Mouse (Mus musculus) c-Kit-positive CD71-positive TER-119-positive erythroid progenitor cells, embryonic 14.5 days (primary cell): Measurements from ENCODE around the gene Grm5.

Source experiments
- DNase-seq: peaks from one replicate; pipeline ENCODE4 v3.0.0-alpha.2; 2013; ENCODE audit warnings: low spot score

Gene Grm5

DNA sequence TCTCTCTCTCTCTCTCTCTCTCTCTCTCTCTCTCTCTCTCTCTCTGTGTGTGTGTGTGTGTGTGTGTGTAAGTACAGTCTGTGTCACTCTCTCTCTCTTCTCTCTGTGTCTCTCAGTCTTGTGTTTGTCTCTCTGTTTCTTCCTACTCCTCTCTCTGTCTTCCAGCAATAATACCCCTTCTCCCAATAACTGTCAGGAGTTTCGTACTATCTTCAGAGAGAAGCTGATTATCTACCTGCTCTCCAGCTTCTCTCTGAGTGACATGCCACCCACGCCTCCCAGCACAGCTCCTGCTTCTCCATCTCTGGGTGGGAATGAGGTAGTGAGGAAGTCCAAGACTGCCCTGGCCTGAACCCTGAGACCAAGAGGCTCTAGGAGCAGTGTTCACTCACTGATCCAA, at the start of gene Grm5:
Grm5 (plus strand) TSS at position 301 of the 400 bp plus-strand sequence.
- DNase-seq, result no peak

DNA sequence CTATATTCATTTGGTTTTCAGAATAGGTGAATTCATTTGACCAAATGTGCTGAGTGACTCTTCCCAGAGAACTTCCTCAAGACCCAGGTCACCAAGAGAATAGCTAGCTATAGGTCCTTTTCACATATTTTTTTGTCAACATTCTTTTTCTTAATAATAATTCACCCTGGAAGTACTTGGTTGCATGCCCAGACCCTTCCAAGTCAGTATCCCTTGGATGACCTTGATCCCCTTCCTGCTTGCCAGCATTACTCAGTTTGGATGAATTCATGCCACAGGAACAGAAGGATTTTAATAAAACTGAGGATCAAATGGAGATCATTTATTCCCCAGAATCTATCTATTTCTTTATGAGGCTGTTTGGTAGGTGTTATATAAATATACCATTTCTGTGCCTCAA, 44.9 kb upstream of the Grm5 start:
- no peak for DNase-seq

DNA sequence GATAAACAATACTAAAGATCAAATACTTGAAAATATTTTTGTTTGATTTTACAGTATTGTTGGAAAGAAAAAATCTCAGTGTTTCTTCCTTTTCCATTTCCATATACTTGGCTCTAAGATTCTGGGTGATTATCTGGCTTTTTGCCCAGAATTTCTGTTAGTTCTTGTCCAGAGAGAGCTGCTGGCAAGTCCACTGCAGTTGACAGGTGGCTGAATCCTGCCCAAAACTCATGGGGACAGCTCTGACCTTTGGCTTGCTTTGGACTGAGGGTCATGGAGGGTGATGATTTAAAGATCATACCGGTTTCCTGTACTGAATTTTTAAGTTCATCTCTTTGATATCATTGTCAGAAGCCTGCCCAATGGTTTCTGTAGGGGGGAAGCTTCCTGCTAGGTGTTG, 18.7 kb upstream of the Grm5 start:
- DNase-seq, result no peak

DNA sequence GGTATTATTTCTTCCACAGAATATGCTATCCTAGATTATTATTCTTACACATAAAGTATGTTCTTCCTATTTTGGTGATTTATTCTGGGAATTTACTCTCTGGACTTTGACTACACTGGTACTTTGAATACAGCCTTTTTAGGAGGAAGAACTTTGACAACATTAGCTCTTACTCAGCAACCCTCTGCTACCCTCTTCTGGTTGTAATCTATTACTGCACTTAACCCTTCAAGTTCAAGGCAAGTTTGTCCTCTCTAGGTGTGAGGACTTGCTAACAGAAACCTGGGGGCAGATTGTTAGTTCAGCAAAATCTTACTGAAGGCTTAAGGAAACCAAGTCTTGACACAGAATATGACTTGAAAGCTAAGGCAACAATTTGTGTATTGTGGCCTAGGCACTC, 17.5 kb upstream of the Grm5 start:
- peak; percentile 6 for DNase-seq

DNA sequence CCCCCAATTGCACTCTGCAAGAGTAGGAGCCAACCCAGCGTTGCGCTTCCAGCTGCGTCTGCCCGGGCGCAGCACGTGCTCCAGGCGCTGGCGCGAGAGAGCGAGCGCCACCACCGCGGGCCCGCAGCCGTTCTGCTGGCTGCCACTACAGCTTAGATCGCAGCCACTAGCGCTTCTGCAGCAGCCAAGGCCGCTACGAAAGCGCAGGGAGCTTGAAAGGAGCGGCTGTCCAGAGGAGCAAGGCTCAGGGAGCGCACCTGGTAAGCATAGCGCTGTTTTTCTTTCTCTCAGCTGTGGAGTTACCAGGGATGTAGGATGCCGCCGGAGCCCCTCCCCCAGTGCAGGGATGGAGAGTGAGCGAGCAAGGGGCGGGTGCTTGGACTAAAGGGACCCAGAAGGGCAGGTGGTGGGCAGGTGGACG, 323 bp downstream of the Grm5 start:
- DNase-seq, result no peak

DNA sequence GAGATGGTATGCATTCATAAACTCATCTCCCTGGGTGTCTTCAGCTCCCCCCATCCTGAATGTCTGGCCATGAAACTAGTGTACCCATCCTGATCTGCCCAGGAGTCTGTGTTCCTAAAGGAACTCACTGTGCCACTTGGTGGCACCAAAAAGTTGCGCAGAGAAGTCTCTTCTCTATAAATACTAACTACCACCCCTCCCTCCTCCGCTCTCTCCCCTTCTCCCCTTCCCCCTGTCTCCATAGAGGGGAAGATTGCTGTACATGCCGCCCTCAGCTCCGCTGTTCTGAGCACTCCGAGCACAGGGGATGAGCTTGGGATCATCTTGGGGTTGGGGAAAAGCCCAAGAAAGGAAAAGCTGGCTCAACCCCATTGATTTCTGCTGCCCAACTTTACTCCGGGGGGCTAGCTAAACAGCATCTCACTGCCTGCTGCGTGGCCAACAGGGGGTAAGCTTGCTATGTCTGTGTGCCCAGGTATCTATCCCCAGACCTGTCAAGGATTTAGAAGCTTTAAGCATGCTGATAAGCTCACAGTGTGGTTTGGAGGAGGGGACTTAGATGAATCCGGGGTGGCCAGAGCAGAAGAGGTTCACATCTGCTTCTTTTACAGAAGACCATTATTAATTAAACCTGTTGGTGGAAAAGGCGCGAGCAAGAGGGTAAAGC, 2.4 kb downstream of the Grm5 start:
- DNase-seq, result no peak

- no peak for DNase-seq
Observed at GRCm38 (mm10) chr7:87587976-87588375, 4.0 kb downstream of the Grm5 start.

DNA sequence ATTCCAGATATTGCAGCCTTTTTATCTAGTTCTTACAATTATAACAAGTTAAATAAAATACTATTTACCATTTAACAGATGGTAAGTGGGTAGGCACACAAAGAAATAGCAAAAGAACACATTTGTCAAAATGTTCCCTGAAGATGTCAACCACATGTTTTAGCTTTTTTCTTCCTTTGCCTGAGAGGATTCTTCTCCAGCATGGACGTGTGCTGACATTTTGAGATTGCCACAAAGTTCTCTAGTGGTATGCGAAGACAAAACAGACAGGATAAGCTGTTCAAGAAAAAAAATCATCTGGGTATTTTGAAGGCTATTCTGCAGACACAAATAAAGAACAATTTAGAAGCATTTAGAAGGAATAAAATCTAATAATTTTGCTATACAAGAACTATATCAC, 42.3 kb downstream of the Grm5 start:
- DNase-seq, result no peak

DNA sequence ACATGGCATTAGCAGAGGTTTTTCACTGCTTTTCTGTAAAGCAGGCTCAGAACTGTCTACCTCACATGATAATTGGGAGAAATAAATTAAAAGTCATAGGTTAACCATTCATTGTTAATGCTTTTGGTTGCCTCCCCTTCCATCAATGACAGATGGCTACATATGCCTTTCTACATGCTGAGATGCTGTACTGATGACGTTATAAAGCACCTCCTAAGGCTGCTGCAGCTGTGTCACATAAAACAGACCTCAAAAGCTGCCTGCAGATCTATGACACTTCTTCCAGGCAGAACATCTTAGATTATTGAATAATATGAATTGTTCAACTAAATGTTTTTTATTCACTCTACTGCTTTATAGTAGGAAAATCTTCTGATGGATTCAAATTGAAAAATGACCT, 51.6 kb downstream of the Grm5 start:
- DNase-seq, result no peak

- no peak for DNase-seq
Observed at GRCm38 (mm10) chr7:87650610-87651009, 66.6 kb downstream of the Grm5 start.

GRCm38 (mm10) chr7:87661794-87662193, 77.8 kb downstream of the Grm5 start:
- no peak for DNase-seq

- no peak for DNase-seq
Observed at GRCm38 (mm10) chr7:87664041-87664440, 80.1 kb downstream of the Grm5 start.

DNA sequence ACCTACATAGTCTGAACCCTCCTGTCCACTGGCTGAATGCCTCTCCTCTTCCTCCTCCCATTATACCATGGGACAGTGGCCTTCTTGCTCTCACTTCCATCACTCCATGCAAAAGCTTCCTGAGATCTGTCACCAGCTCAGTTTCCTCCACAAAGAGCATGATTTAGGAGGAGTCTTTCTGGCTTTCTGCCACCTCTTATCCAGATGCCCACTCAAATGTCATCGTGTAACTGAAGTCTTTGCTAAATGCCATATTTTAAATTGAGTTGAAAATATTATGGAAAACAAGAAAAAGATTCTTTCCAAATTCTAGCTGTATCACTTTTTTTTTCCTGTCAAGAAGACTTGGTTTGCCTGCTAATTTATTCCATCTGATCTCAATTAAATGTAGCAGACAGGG, 132.4 kb downstream of the Grm5 start:
- no peak for DNase-seq

DNA sequence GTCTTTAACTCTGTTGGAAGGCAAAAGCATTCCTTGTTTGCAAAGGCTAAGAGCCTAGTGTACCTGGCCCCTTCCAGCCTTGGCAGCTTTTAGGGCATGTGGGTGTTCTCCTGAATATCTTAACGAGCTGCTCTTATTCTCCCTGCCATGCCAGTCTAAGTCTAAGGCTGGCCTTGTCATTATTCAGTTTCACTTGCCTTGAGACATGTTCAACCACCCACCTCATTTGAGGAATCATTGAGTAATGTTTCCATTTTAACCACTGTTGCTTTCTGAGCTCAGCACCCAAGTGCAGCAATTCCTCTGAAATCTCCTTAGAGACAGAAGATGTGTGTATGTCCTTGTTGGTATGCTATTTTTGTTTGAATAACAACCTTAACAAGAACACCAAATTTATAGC, 134.7 kb downstream of the Grm5 start:
- no peak for DNase-seq

DNA sequence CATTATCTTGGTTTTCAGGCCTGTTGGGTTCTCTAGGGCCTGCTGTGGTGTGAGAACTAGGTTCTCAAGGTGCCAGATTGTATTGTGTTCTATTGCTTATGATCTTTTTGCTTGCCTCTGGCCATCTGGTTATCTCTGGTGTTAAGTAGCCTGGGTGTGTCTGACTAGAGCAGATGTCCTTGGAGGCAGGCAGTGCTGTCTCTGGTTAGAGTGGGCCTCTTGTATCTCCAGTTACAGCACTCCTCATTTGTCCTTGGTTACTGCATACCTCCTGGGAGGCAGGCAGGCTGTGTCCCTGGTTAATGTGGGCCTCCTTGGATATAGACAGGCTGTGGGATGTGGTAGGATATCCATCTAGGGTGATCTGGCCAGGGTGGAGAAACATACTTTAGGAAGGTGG, 150.5 kb downstream of the Grm5 start:
- no peak for DNase-seq

DNA sequence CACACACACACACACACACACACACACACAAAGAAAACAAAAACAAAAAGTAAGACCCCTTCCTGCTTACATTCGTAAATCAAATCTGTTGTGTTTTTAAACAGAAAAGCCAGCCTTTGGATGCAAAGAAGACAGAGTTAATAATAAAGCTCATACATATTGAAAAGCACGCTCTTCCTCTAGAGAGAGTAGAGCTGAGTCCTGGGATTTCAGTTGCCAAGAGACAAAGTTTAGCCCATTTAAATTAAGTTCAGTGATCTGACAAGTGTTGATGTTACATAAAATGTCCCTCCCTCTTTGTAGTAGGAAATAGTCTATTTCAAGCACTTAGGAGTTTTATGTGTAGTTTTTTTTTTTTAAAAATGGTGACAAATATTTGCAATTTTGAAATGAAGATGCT, 178.0 kb downstream of the Grm5 start:
- no peak for DNase-seq

DNA sequence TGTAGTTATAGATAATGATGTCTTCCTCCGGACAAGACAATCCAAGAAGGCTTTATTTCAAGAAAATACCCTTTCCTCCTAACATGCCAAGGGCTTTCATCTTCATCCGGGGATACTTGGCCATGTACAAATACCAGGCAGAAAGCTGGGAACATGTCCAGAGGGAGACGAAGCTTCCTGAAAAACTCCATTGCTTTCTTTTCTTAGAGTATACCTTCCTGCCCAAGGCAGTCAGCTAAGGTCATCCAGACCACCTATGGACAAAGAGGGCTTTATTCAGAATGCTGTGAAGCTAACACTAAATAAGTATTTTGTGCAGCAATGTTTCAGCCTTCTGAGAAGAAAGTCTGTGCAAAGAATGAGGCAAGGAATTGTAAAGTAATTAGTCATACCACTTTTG, 178.4 kb downstream of the Grm5 start:
- DNase-seq, result no peak

DNA sequence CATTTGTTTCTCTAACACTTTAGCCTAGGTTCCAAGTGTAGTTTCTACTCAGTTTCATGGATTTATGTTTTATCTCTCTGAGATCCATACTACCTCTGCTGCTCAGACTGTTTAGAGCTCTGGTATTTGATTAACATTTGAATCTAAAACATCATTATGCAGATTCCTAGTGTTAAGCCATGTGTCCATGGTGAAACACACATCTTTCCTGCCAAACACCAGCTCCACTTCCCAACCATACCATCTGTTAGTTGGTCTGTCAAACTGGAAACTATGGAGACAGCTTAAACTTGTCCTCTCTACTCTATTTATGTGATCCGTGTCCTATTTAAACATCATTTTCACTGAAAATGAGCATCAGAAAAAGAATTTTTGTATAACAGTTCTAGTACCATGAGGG, 203.6 kb downstream of the Grm5 start:
- DNase-seq, result no peak

GRCm38 (mm10) chr7:87788963-87789362, 205.0 kb downstream of the Grm5 start:
- no peak for DNase-seq

GRCm38 (mm10) chr7:87793896-87794295, 209.9 kb downstream of the Grm5 start:
- DNase-seq, result no peak

- no peak for DNase-seq
Observed at GRCm38 (mm10) chr7:87824898-87825297, 240.9 kb downstream of the Grm5 start.

- DNase-seq, result no peak
Observed at GRCm38 (mm10) chr7:87834669-87835068, 250.7 kb downstream of the Grm5 start.

GRCm38 (mm10) chr7:87838579-87838978, 254.6 kb downstream of the Grm5 start:
- DNase-seq, result no peak

- DNase-seq, result no peak
Observed at GRCm38 (mm10) chr7:87843496-87843895, 259.5 kb downstream of the Grm5 start.

DNA sequence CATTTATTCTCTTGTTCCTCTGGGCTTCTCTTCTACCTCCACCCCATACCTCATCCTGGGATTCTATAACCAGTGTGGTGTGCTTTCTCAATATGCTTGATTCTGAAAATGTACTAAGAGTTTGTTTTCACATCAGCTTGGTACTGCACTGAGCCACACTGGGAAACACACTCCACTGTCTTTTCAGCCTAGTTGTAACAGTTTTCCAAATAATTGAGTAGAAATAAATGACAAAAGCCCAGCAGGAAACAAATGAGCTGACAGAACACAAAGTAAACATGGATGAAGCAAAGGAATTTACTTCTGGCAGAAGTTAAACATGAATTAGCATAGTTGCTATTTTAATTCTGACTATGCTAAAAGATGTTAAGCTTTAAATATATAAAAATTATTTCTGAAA, 262.1 kb downstream of the Grm5 start:
- DNase-seq, result no peak
